Mouse (Mus musculus): ENCODE data around the gene Src.

The Src gene

GRCm38 (mm10) chr2:157436496-157436895 lies 18.3 kb downstream of the Src start:
- no peak for DNase-seq (ENCODE audit: low spot score in 2 of 2)

GRCm38 (mm10) chr2:157437123-157437522 lies 18.9 kb downstream of the Src start:
- DNase-seq (ENCODE audit: low spot score in 2 of 2) = no peak

GRCm38 (mm10) chr2:157441363-157441762 lies 23.1 kb downstream of the Src start:
- no peak for DNase-seq (ENCODE audit: low spot score in 2 of 2)

GRCm38 (mm10) chr2:157447297-157448158 lies 29.3 kb downstream of the Src start:
- DNase-seq (ENCODE audit: low spot score in 2 of 2) = no peak

- DNase-seq (ENCODE audit: low spot score in 2 of 2) = no peak
Observed at GRCm38 (mm10) chr2:157448356-157448755, 30.1 kb downstream of the Src start.

- no peak for DNase-seq (ENCODE audit: low spot score in 2 of 2)
Observed at GRCm38 (mm10) chr2:157450905-157451304, 32.7 kb downstream of the Src start.

GRCm38 (mm10) chr2:157451372-157452040 lies 33.3 kb downstream of the Src start:
- DNase-seq (ENCODE audit: low spot score in 2 of 2) = no peak

- DNase-seq (ENCODE audit: low spot score in 2 of 2) = peak; percentile 78 to 86
Observed at GRCm38 (mm10) chr2:157457100-157457806, 39.0 kb downstream of the Src start.

- peak; percentile 75 to 86 for DNase-seq (ENCODE audit: low spot score in 2 of 2)
Observed at GRCm38 (mm10) chr2:157458472-157458871, 40.2 kb downstream of the Src start.

- no peak for DNase-seq (ENCODE audit: low spot score in 2 of 2)
Observed at GRCm38 (mm10) chr2:157459736-157460135, 41.5 kb downstream of the Src start.

- no peak for DNase-seq (ENCODE audit: low spot score in 2 of 2)
Observed at GRCm38 (mm10) chr2:157462776-157463710, 44.8 kb downstream of the Src start.

- no peak for DNase-seq (ENCODE audit: low spot score in 2 of 2)
Observed at GRCm38 (mm10) chr2:157463887-157464745, 45.9 kb downstream of the Src start.

GRCm38 (mm10) chr2:157464746-157465126 lies 46.5 kb downstream of the Src start:
- no peak for DNase-seq (ENCODE audit: low spot score in 2 of 2)

GRCm38 (mm10) chr2:157466836-157467235 lies 48.6 kb downstream of the Src start:
- no peak for DNase-seq (ENCODE audit: low spot score in 2 of 2)

GRCm38 (mm10) chr2:157468130-157468796 lies 50.0 kb downstream of the Src start:
- peak; percentile 29 to 59 for DNase-seq (ENCODE audit: low spot score in 2 of 2)

- no peak for DNase-seq (ENCODE audit: low spot score in 2 of 2)
Observed at GRCm38 (mm10) chr2:157471292-157471691, 53.0 kb downstream of the Src start.

GRCm38 (mm10) chr2:157471737-157472136 lies 53.5 kb downstream of the Src start:
- no peak for DNase-seq (ENCODE audit: low spot score in 2 of 2)

- no peak for DNase-seq (ENCODE audit: low spot score in 2 of 2)
Observed at GRCm38 (mm10) chr2:157472469-157472868, 54.2 kb downstream of the Src start.

GRCm38 (mm10) chr2:157474269-157474729 lies 56.1 kb downstream of the Src start:
- DNase-seq (ENCODE audit: low spot score in 2 of 2) = no peak

All from spleen, postnatal 10 days (tissue).